ENCODE assay signal across 24 mouse cellular contexts in genomic region chr2:172338206-172338942, GRCm38 (mm10). TPM values are rescaled to one million over a fixed set of nuclear protein-coding genes. Genes with fewer than 3 reads are reported as not detected.
DNase-seq lines count a peak whose midpoint lies in the region; ATAC-seq and TF ChIP-seq lines count a peak whose summit lies in the region.
"Had no signal": no experiment of that assay in that cellular context is flagged by ENCODE, and none has a peak within 500 bp of the region (broad histone marks: within the 10 kb centered on the region; RNA-seq: fewer than 3 reads in every experiment).

No protein-coding gene starts in this region.

- H3K4me3 ChIP-seq in forebrain, embryonic 13.5 days = no peak overlapping the region
- no peak overlapping the region for H3K4me3 ChIP-seq in forebrain, embryonic 11.5 days (ENCODE audit: low read depth, low read length)
- no peak overlapping the region for H3K4me3 ChIP-seq in hindbrain, embryonic 16.5 days (ENCODE audit: low read length)
- H3K4me3 ChIP-seq in gastrocnemius, adult 2 months = no peak overlapping the region
- H3K4me3 ChIP-seq: heart, embryonic 12.5 days; limb, embryonic 13.5 days; liver, embryonic 12.5 days; myocyte; stomach, embryonic 15.5 days had no signal

- H3K9me3 ChIP-seq in forebrain, embryonic 13.5 days (replicated peaks) = no peaks in the 10 kb centered on the region
- peaks cover 2% of the 10 kb centered on the region; the same call in 1 of the 2 replicates for H3K9me3 ChIP-seq in forebrain, embryonic 11.5 days (ENCODE audit: control insufficient read depth, low read length)
- H3K9me3 ChIP-seq in hindbrain, embryonic 16.5 days (ENCODE audit: control insufficient read depth, low read length) = no peaks in the 10 kb centered on the region

- no peak overlapping the region for H3K9ac ChIP-seq in forebrain, embryonic 13.5 days
- no peak overlapping the region for H3K9ac ChIP-seq in forebrain, embryonic 11.5 days (ENCODE audit: low read length)
- no peak overlapping the region for H3K9ac ChIP-seq in hindbrain, embryonic 16.5 days (ENCODE audit: low read depth, low read length)
- H3K9ac ChIP-seq: heart, embryonic 12.5 days; limb, embryonic 13.5 days; liver, embryonic 12.5 days; stomach, embryonic 15.5 days had no signal

- no peak for TF ChIP-seq CTCF in gastrocnemius, adult 2 months (IDR thresholded peaks at IDR 0.05)

- intact Hi-C loops in gastrocnemius, adult 2 months (cut with DNase I) = no loop called here

- DNase-seq in forebrain, embryonic 11.5 days (ENCODE audit: low spot score) = no peak
- DNase-seq in retina, postnatal 1 day = peak; percentile 17
- no peak for DNase-seq in retina, embryonic 14.5 days (ENCODE audit: low spot score)
- no peak for DNase-seq in gastrocnemius, adult 2 months
- DNase-seq in lung, adult 18-20 months = no peak
- DNase-seq: adrenal gland, postnatal 14 days; cerebellum, adult 9-11 months; gastrocnemius, postnatal 10 days; heart, postnatal 10 days; kidney, postnatal 36 days; lung, adult 2 months; lung, postnatal 14 days; thymus, postnatal 36 days had no signal

- 58% methylated on average over 19 of the region's 19 CpGs for WGBS in forebrain, embryonic 13.5 days
- 73% methylated on average over 19 of the region's 19 CpGs for WGBS in forebrain, embryonic 11.5 days
- WGBS in hindbrain, embryonic 16.5 days = 61% methylated on average over 19 of the region's 19 CpGs

- H3K36me3 ChIP-seq in forebrain, embryonic 13.5 days (ENCODE audit: poor library complexity, severe bottlenecking) = no peaks in the 10 kb centered on the region
- H3K36me3 ChIP-seq in forebrain, embryonic 11.5 days (ENCODE audit: control insufficient read depth, insufficient read depth, low read length) = no peaks in the 10 kb centered on the region
- H3K36me3 ChIP-seq in hindbrain, embryonic 16.5 days (ENCODE audit: control insufficient read depth, insufficient read depth, low read length) = no peaks in the 10 kb centered on the region
- H3K36me3 ChIP-seq: heart, embryonic 12.5 days; limb, embryonic 13.5 days; liver, embryonic 12.5 days; stomach, embryonic 15.5 days had no signal

- peak; percentile 62 for ATAC-seq in forebrain, embryonic 13.5 days
- no peak for ATAC-seq in forebrain, embryonic 11.5 days (replicated peaks; ENCODE audit: low FRiP score)
- peak; percentile 63 for ATAC-seq in hindbrain, embryonic 16.5 days
- ATAC-seq in megakaryocyte progenitor cell, adult 5-6 weeks (replicated peaks; ENCODE audit: poor library complexity) = no peak
- ATAC-seq: CD4-positive, CD25-positive, alpha-beta regulatory T cell, adult 4 months; intestine, postnatal 0 days; liver, embryonic 12.5 days had no signal

- peaks cover 31% of the 10 kb centered on the region for H3K4me1 ChIP-seq in forebrain, embryonic 13.5 days
- H3K4me1 ChIP-seq in forebrain, embryonic 11.5 days (replicated peaks; ENCODE audit: control insufficient read depth, insufficient read depth, low read length) = peaks cover 6% of the 10 kb centered on the region; the same call in 1 of the 2 replicates
- H3K4me1 ChIP-seq in hindbrain, embryonic 16.5 days (ENCODE audit: control insufficient read depth, insufficient read depth, low read depth, low read length) = no peaks in the 10 kb centered on the region; the same call in 1 of the 2 replicates
- H3K4me1 ChIP-seq: heart, embryonic 12.5 days; liver, embryonic 12.5 days; stomach, embryonic 15.5 days had no signal

- H3K27ac ChIP-seq in forebrain, embryonic 13.5 days = peak overlapping the region; percentile 74
- H3K27ac ChIP-seq in forebrain, embryonic 11.5 days (ENCODE audit: low read depth, low read length) = no peak overlapping the region
- no peak overlapping the region for H3K27ac ChIP-seq in hindbrain, embryonic 16.5 days (ENCODE audit: low read depth, low read length)
- H3K27ac ChIP-seq in gastrocnemius, adult 2 months = no peak overlapping the region
- H3K27ac ChIP-seq: limb, embryonic 13.5 days; liver, embryonic 12.5 days; stomach, embryonic 15.5 days had no signal

- no peaks in the 10 kb centered on the region for H3K27me3 ChIP-seq in forebrain, embryonic 13.5 days
- no peaks in the 10 kb centered on the region for H3K27me3 ChIP-seq in forebrain, embryonic 11.5 days (ENCODE audit: control insufficient read depth, insufficient read depth, low read length)
- H3K27me3 ChIP-seq in hindbrain, embryonic 16.5 days (replicated peaks; ENCODE audit: control insufficient read depth, insufficient read depth, low read length) = no peaks in the 10 kb centered on the region
- H3K27me3 ChIP-seq: heart, embryonic 12.5 days; limb, embryonic 13.5 days; stomach, embryonic 15.5 days had no signal

- H3K4me2 ChIP-seq in forebrain, embryonic 13.5 days = no peak overlapping the region
- H3K4me2 ChIP-seq in forebrain, embryonic 11.5 days (ENCODE audit: low read depth, low read length, severe bottlenecking) = no peak overlapping the region
- H3K4me2 ChIP-seq in hindbrain, embryonic 16.5 days (ENCODE audit: low read length) = peak overlapping the region; percentile 15; the same call in 1 of the 2 replicates
- H3K4me2 ChIP-seq: heart, embryonic 12.5 days; limb, embryonic 13.5 days; liver, embryonic 12.5 days; stomach, embryonic 15.5 days had no signal

RNA-seq across cellular contexts. Expression of gene Fam210b, which starts 7.0 kb away (rescaled TPM):
- polyA plus RNA-seq in forebrain, embryonic 13.5 days (2015; fragmentation: Nextera tagmentation; extraction: Ambion mirVana) = 39.5 and 41.9 TPM in 2 replicates
- 20.1 and 20.9 TPM in 2 replicates for polyA plus RNA-seq in forebrain, embryonic 11.5 days (2014; fragmentation: Nextera tagmentation; extraction: Ambion mirVana)
- polyA plus RNA-seq in hindbrain, embryonic 16.5 days (2015; fragmentation: Nextera tagmentation; extraction: Ambion mirVana) = 18.8 and 20.8 TPM in 2 replicates
- total RNA-seq in gastrocnemius, adult 2 months (2021) = 1 to 10 TPM; 5.0 to 6.4 TPM
- 3.5 and 4.1 TPM in 2 replicates for total RNA-seq in megakaryocyte progenitor cell, adult 5-6 weeks (2015)
- 2.2 and 2.4 TPM in 2 replicates for total RNA-seq in megakaryocyte progenitor cell, adult 5-6 weeks (2017)

RNA-seq across cellular contexts. Expression of gene Aurka, which starts 32.0 kb away (rescaled TPM):
- 100 and 102 TPM in 2 replicates for polyA plus RNA-seq in forebrain, embryonic 13.5 days (2015; fragmentation: Nextera tagmentation; extraction: Ambion mirVana)
- 192 and 193 TPM in 2 replicates for polyA plus RNA-seq in forebrain, embryonic 11.5 days (2014; fragmentation: Nextera tagmentation; extraction: Ambion mirVana)
- polyA plus RNA-seq in hindbrain, embryonic 16.5 days (2015; fragmentation: Nextera tagmentation; extraction: Ambion mirVana) = 17.0 and 20.8 TPM in 2 replicates
- 1 to 10 TPM; 4.4 to 9.9 TPM for total RNA-seq in gastrocnemius, adult 2 months (2021)
- total RNA-seq in megakaryocyte progenitor cell, adult 5-6 weeks (2015) = 48.7 and 50.9 TPM in 2 replicates
- 86.9 and 90.2 TPM in 2 replicates for total RNA-seq in megakaryocyte progenitor cell, adult 5-6 weeks (2017)

RNA-seq across cellular contexts. Expression of gene Cstf1, which starts 32.1 kb away (rescaled TPM):
- 36.8 and 37.9 TPM in 2 replicates for polyA plus RNA-seq in forebrain, embryonic 13.5 days (2015; fragmentation: Nextera tagmentation; extraction: Ambion mirVana)
- 52.5 and 53.3 TPM in 2 replicates for polyA plus RNA-seq in forebrain, embryonic 11.5 days (2014; fragmentation: Nextera tagmentation; extraction: Ambion mirVana)
- polyA plus RNA-seq in hindbrain, embryonic 16.5 days (2015; fragmentation: Nextera tagmentation; extraction: Ambion mirVana) = 20.8 and 23.8 TPM in 2 replicates
- 10 to 100 TPM; 17.0 to 20.6 TPM for total RNA-seq in gastrocnemius, adult 2 months (2021)
- 28.4 and 35.7 TPM in 2 replicates for total RNA-seq in megakaryocyte progenitor cell, adult 5-6 weeks (2015)
- total RNA-seq in megakaryocyte progenitor cell, adult 5-6 weeks (2017) = 41.0 and 41.8 TPM in 2 replicates

RNA-seq across cellular contexts. Expression of gene Cass4, which starts 55.2 kb away (rescaled TPM):
- polyA plus RNA-seq in forebrain, embryonic 13.5 days (2015; fragmentation: Nextera tagmentation; extraction: Ambion mirVana) = 0.05 TPM in 1 of 2 replicates, not detected in the other
- polyA plus RNA-seq in forebrain, embryonic 11.5 days (2014; fragmentation: Nextera tagmentation; extraction: Ambion mirVana) = 0.47 TPM in 1 of 2 replicates, not detected in the other
- polyA plus RNA-seq in hindbrain, embryonic 16.5 days (2015; fragmentation: Nextera tagmentation; extraction: Ambion mirVana) = 0.06 and 0.19 TPM in 2 replicates
- total RNA-seq in gastrocnemius, adult 2 months (2021) = under 1 TPM; 0.08 to 0.13 TPM
- total RNA-seq in megakaryocyte progenitor cell, adult 5-6 weeks (2015) = 1.4 and 2.1 TPM in 2 replicates
- total RNA-seq in megakaryocyte progenitor cell, adult 5-6 weeks (2017) = 1.00 and 2.1 TPM in 2 replicates
- total RNA-seq: megakaryocyte-erythroid progenitor cell, adult 5-6 weeks had no signal

Comparison
In these comparisons a context has a peak if more than half of its experiments do, and no peak if none do; other contexts are left out.
1. ATAC-seq: peak in forebrain, embryonic 13.5 days (single experiment) and hindbrain, embryonic 16.5 days (single experiment); none in forebrain, embryonic 11.5 days (single experiment) and megakaryocyte progenitor cell, adult 5-6 weeks (single experiment).